Mouse (Mus musculus): ENCODE data around the gene Mllt10.

Mllt10 gene

DNA sequence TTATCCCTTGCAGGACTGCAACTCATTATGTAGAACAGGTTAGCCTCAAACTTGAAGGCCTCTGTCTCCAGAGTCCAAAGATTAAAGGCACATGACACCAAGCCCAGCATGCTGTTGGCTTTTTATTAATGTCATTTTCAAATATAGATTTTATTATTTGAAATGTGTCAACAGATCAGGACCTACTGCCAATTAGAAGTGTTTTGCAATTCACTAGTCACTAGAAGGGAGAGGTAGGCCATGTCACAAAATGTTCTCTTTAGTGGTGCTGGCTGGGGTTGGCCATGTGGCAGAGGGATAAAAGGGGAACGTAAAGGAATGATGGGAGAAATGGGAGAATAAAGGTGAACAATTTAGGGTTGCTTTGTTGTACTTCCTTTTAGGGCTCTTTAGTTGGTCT, 38.8 kb downstream of the Mllt10 start:
- no peak for DNase-seq

DNA sequence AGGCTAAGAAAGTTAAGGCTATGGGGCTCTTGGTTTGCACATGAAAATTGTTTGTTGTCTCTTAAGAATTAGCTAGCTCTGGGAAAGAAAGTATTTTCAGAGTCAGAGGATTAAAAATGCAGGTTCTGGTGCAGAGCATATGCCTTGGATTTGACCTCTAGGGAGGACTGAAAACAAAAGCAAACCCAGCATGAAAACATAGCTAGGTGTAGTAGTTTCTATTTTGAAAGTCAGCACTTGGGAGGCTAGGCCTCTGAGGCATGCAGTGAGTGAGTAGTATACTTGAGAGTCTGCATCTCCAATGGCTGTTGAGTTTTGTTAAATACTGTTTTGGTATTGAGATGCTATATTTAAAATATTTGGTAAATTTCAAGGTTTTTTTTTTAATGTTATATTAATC, 39.3 kb downstream of the Mllt10 start:
- DNase-seq, result no peak

DNA sequence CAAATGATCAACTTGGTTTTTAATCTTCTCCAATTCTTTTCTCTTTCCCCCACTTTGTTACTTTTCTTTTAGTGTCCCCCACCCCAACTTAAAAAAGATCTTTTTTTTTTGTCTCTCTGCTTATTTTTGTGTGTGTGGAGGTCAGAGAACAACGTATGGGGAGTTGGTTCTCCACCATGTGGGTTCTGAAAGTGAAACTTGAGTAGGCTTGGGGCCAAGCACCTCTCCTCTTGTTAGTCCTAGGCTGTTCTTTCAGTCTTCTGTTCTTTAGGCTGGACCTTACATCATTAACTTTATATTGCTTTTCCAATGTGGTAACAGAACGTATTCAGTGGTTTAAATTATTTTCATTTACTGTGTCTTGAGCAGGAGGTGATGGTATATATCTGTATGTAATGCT, 40.8 kb downstream of the Mllt10 start:
- no peak for DNase-seq

DNA sequence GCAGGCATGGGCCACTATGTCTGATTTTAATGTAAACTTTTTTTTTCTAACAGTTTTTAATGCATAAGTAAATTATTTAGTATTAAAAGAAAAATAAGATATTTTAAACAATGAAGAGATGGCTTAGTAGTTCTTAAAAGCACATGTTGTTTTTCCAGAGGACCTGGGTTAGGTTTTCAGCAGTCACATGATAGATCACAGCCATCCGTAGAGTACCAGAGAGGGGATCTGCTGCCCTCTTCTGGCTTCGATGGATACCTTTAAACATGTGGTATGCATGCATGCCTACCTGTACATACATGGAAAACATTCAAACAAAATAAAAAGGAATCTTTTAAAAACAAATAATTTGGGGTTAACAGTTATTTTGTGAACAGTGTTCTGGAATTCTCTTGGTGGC, 45.9 kb downstream of the Mllt10 start:
- peak; percentile 11 to 12 for DNase-seq

DNA sequence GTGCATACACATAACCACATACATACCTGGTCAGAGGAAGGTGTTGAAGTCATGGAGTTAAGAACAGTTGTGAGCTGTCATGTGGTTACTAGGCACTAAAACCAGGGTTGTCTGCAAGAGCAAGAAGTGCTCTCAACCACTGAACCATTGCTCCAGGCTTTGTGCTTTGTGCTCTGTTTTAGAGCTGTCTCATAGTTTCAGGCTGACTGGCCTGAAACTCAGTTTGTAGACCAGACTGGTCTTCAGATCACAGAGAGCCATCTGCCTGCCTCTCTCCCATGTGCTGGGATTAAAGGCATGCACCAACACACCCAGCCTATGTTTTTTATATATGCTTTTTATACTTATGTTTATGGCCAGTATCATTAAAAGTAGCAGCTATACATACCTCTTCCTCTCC, 52.5 kb downstream of the Mllt10 start:
- DNase-seq, result no peak

DNA sequence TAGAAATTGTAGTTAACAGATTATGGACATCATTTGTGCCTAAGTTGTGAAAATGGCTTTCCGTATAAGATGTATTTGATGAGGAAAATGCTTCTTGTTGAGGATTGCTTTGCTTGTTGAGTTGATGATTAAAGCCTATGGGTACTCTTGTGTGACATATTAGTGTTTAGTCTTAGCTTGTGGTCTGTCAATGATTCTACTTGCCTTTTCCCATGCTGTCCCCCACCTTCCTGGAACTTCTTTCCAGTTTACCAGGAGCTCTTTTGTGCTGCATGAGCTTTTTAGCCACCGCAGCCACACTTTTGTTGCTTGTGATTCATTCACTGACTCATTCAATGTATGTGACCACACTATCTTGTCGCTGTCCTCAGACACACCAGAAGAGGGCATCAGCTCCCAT, 53.2 kb downstream of the Mllt10 start:
- DNase-seq, result no peak

DNA sequence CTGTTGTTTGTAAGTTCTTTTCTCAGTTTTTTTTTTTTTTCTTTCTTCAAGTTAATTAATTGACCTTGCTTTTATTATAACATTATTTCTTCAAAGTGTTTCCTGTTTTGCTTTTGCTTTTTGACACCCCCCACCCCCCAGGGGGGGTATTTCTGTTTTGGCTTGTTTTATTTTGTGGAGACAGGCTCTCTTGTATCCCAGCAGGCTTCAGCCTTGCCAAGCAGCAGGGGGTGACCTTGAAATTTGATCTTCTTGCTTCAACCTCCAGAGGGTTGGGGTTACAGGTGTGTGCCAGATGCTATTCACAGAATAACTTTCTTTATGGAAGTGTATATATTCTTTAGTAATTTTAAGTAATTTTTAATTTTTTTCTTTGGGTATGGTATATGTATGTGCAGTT, 56.4 kb downstream of the Mllt10 start:
- DNase-seq, result peak; percentile 13 to 27

DNA sequence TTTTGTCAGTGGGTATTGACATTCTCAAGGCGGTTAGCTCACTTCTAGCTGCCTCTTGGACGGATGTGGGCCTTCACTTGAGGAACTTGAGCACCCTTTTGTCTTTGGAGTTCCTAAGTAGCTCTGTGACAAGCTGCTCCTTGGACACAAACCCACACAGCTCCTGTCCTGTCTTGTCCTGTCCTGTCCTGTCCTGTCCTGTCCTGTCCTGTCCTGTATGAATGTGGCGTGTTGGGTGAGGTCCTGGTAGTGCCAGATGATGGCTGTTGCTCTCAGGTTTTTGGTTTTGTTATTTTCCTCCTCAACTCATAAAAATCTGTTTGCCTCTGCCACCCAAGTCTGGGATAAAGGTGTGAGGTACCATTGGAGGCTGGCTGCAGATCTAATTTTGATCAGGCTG, 61.4 kb downstream of the Mllt10 start:
- DNase-seq, result no peak

DNA sequence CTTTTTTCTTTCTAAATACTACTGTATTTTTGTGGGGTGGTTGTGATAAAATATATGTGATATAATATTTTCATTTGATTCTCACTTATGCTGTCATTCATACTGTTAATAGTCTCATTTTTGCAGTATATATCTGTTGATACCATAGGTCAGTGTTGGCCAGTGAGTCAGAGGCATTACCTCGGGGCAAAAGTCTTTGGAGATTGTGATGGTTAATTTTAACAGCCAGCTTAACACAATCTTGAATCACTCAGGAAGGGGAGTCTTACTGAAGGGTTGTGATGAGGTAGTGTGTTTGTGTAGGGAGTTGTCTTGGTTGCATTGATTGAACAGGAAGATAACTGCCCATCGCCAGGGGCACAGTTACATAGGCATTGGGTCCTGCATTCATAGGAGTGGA, 83.1 kb downstream of the Mllt10 start:
- no peak for DNase-seq

DNA sequence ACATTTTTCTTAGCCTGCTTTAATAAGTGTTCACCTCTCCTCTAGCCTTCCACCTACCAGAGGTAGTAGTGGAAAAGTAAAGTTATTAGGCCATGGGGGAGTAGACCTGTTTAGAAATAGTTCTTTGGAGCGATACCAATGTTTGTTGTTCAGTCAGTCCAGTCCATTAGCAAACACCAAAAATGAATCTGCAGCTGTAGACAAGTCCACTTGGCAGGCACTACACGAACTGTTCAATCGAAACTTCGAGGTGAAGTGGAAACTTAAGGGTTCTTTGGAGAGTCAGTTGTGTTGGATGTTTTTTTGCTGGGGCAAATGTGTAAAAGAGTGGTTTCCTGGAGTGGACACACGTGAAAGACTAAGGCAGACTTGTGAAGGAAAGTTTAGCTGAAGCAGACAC, 84.6 kb downstream of the Mllt10 start:
- DNase-seq, result no peak

DNA sequence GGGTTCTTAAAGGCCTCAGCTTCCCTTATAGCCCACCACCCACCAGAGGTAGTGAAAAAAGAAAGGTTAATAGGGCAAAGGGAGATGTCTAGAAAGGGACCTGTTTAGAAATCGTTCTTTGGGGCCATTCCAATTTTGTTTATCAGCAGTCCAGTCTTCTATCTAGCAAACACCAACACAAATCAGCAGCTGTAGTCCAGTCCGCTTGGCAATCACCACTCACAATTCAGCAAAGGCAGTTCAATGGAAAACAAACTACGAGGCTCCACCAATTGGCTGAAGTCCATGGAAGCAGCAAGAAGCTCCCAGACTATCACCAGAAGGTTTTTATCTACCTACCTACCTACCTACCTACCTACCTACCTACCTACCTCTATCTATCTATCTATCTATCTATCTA, 101.1 kb downstream of the Mllt10 start:
- no peak for DNase-seq

DNA sequence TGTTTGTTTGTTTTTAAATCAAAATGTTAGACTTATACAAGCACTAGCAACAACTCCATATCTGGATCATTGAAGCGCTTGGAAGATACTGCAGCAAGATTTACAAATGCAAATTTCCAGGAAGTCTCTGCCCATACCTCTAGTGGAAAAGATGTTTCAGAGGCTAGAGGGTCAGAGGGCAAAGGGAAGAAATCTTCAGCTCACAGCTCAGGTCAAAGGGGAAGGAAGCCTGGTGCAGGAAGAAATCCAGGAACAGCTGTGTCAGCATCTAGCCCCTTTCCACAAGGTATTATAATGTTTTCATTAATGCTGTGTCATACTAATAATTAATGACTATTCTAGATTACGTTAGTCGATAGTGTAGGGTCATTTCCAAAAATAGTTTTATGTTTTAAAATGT, 104.4 kb downstream of the Mllt10 start:
- DNase-seq, result no peak

DNA sequence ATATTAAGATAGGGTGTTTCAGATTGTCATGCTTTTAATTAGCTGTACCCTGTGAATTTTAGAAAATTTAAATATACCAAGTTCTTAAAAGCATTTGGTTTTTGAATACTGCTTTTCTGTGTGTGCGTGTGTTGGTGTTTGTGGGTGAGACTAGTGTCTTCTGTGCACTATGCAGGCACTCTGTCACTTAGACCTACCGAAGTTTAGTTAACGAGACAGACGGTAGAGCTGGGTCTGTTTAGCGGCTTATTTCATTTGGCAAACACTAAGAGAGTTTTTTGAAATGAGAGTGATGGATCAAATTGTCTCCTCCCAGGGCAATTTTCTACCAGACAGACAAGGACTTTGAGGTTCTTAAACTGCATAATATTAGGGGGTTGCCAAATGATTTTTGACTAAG, 106.0 kb downstream of the Mllt10 start:
- no peak for DNase-seq

DNA sequence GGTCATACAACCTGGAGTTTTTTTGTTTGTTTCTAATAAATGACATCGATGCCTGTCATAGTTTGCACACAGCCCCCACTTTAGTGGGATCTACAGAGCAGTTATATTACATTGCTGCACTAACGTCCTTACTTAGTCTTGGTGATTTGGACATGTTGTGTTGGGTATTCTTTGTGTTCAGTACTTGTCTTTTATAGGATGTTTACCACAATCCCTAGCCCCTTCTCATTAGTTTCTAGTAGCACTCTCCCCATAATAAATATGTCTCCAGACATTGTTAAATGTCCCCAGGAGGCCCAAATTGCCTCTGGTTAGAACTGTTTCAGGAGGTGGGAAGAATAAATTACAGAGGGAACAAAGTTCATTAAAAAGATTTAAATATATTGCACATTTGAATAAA, 110.5 kb downstream of the Mllt10 start:
- no peak for DNase-seq

DNA sequence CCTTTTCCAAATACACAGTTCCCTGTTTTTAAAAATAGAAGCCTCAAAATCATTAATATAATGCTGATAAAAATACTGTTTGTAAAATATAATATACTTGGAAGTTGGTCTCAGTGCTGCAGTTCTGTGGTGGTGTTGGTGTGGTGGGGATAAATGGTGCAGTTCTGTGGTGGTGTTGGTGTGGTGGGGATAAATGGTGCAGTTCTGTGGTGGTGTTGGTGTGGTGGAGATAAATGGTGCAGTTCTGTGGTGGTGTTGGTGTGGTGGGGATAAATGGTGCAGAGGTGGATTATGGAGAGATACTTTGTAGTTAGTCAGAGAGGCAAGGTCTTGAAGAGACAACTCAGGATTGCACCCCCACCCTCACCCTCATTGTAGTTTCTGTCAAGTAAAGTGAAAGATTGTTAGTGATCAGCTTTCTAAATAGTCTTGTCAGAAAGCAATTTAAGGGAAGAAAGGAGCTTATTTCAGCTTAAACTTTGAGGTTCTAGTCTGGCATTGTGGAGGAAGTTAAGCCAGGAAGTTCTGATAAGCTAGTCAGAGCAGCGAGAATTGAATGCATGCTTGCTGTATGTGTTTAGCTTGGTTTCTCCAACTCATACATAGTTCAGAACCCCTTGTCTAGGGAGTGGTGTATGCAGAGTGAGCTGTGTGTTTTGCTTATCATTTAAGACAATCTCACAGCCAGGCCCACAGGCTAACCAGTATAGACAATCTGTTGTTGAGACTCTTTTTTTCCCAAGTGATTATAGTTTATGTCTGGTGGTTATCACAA, 114.3 kb downstream of the Mllt10 start:
- DNase-seq, result no peak

DNA sequence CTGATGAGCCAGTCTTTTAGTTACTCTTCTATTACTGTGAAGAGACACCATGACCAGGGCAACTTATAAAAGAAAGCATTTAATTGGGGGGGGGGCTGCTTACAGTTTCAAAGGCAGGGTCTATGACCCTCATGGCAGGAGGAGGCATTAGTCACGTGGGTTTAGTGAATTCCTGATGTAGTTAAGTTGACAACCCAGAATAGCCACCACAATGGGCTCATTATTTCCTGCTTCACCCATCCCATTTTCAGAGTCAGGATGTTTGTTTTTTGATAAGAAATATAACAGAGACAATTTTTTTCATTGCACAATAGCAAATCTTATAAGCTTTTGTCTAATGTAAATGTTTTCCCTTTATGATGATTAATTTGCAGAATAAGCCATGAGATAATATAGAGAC, 120.2 kb downstream of the Mllt10 start:
- DNase-seq, result no peak

DNA sequence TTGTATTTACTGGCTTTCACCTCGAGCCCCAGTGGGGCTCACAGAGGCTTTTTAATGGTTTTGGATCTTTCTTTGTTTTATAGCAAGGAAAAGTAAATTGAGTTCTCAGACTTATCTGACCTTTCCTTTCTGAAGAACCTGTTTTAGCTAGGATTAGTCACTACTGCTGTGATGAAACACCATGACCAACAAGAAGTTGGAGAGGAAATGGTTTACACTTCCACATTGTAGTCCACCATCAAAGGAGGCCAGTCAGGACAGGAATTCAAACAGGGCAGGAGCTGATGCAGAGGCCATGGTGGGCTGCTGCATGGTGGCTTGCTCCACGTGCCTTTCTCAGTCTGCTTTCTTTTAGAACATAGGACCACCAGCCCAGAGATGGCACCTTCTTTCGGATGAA, 121.2 kb downstream of the Mllt10 start:
- no peak for DNase-seq

DNA sequence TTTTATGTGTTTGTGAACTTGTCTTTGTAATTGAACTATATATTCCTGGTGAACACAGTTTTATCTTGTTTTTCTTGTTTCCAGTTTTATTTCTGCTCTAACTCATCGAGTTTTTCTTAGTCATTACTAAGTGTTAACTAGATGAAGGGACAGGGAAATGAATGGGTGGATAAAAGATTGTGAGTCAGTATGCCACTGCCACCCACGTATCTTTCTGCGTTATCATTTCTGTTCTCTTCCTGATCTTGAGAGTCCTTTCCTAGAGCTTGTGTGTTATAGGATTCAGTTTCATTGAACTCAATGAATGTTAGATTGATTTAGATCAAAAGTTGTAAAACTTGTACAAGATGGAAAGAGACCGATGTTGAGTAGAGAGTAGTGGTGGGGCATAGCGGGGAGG, 125.3 kb downstream of the Mllt10 start:
- DNase-seq, result no peak

DNA sequence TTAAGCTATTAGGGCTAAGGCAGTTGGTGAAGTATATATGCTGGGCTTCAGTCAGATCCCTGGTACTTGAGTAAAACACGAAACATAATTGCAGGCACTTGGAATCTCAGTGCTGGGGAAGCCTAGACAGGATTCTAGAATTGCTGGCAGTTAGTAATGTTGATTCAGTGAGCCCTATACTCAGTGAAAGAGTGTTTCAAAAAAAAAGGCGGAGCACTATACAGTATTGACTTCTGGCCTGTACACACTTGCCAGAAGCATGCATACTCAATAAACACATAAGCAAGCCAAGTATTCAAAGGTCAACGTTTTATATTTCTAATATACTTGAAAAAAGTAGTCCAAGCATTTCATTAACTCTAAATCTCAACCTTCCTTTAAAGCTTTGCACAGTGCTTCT, 126.6 kb downstream of the Mllt10 start:
- no peak for DNase-seq

DNA sequence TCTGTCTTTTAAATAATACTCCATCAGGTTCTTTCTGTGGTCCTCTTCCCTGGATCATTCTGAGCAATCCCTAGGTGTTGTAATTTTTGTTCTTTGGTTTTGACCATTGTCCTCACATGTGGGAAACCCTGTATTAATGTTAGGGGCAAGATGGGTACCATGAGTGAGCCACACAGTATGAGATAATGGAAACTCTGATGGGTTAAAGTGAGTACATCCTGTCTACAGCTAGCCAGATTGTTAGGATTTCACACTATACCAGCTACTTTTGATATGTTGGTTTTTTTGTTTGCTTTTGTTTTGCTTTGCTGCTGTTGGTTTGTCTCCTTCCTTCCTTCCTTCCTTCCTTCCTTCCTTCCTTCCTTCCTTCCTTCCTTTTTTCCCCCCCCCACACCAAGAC, 128.0 kb downstream of the Mllt10 start:
- no peak for DNase-seq

DNA sequence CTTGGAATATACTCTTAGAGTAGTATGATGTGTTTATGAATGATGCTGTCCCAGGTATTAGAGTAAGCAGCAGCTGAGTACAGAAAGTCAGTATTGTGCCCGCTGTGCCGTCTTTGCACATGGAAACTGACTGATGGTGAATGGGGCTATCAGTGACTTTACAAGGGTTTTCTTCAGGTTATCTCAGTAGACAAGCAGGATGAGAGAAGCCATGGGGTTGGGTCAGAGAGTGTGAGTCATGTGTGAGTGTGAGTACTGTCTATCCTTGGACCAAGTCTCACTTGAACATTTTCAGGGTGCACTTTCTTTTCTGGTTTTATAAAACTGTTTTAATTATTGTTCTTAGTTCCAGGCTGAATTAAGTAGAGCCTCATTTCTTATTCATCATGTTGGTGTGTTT, 133.3 kb downstream of the Mllt10 start:
- DNase-seq, result no peak

DNA sequence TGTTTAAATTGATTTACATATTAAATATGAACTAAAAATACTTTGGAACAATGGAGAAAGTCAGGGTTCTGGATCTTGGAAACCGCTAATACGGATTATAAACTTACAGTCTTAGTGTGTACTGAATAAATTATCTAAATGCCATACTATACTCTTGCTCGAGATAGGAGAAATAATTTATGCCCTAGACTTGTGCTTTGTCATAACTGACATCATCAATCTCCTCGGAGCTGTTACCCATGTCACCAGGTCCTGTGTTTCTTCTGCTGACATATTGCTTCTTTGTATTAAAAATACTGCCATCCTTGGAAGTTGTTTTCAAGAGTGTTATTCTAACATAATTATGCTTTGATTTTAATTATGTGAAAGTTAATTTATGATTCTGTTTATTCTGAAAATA, 140.2 kb downstream of the Mllt10 start:
- DNase-seq, result no peak

DNA sequence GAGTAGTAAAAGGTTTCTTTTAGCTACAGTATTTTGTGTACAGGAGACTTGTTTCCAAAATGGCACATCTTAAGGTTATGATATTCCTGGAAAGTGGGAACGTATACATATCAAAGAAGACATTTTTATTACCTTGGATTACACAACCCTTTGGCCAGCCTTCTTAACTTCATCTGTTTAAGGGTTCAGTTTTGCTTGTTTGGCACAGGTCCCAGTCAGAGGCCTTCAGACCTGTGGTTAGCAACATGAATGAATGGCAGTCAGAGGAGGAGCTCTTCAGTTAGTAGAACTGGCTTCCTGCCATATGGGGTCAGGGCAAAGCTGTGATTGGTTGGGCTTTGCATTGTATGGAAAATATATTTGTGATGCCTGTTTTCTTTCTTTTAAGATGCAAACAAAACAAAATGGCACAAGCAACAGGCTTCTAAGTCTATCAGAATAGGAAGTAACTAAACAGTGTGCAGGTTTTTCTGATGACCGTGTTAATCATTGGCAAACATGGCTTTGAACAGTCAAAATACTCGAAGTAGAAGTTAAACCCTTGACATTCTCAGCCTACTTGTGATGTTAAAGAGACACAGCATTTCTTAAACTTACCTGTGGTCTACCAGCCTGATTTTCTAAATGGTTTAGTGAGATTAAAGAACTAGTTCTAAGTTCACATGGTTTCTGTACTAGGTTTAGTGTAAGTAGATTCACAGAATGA, 140.8 kb downstream of the Mllt10 start:
- peak; percentile 39 to 48 for DNase-seq

DNA sequence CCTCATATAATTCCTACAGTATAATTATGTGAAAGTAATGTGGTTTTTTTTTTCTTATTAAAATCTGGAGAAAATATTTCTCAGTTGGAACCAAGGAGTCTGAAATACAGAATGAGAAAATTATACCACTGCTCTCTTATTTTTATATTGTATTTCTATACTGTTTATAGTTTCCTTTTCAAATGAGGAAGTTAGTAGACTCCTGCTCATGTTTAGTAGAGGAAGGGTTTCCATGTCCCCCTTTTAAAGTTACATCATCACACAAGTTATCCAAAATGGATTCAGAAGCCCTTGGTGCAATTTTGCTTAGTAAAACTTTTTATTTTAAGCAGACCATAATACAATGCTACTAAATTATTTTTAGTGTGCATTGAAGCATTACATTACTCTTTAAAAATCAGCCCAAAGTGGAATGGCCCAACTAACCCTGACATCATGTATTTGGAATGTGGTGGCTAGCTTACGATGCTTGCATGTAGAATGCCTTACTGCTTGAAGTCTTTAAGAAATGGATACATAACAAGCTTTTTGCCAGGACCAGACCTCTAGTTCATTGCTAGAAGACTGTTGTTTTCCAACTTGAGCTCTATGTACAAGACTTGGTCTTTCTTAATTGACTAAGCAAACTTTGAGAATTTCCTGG, 146.9 kb downstream of the Mllt10 start:
- DNase-seq, result no peak

All from cerebellum, postnatal 10 days (tissue).